Mouse (Mus musculus): Measurements from ENCODE around the gene B4galt1. TPM values are rescaled to one million over a fixed set of nuclear protein-coding genes. Genes with fewer than 3 reads are reported as not detected.
A peak's percentile ranks its signal among the peaks of the same experiment; 100 is the strongest.

Gene B4galt1
- total RNA-seq, 1 experiment from 2014 or later: 28.5 TPM

- ATAC-seq (replicated peaks in 1 of 2; ENCODE audit: insufficient read depth in 1 of 2, low FRiP score in 2 of 2, low TSS enrichment in 1 of 2, low read depth in 1 of 2, poor library complexity in 2 of 2, severe bottlenecking in 2 of 2): peak; percentile 71 to 74
Measured at GRCm38 (mm10) chr4:40774279-40775259, 79.2 kb downstream of the B4galt1 start.

- ATAC-seq (replicated peaks in 1 of 2; ENCODE audit: insufficient read depth in 1 of 2, low FRiP score in 2 of 2, low TSS enrichment in 1 of 2, low read depth in 1 of 2, poor library complexity in 2 of 2, severe bottlenecking in 2 of 2): no peak
Measured at GRCm38 (mm10) chr4:40759876-40760275, 93.9 kb downstream of the B4galt1 start.

GRCm38 (mm10) chr4:40757780-40758420, 95.9 kb downstream of the B4galt1 start, which contains the start of gene Smu1:
Gene Smu1 (minus strand): TSS chr4:40757923.
- ATAC-seq (replicated peaks in 1 of 2; ENCODE audit: insufficient read depth in 1 of 2, low FRiP score in 2 of 2, low TSS enrichment in 1 of 2, low read depth in 1 of 2, poor library complexity in 2 of 2, severe bottlenecking in 2 of 2): peak; percentile 89 to 94

GRCm38 (mm10) chr4:40757157-40757779, 96.5 kb downstream of the B4galt1 start:
- ATAC-seq (replicated peaks in 1 of 2; ENCODE audit: insufficient read depth in 1 of 2, low FRiP score in 2 of 2, low TSS enrichment in 1 of 2, low read depth in 1 of 2, poor library complexity in 2 of 2, severe bottlenecking in 2 of 2): peak; percentile 34 to 68

Other genes with a start within 250 kb of the B4galt1 start
- gene Aptx, start 150.8 kb downstream of the B4galt1 start, total RNA-seq (2017): 11.6 and 12.6 TPM in 2 replicates
- 405 and 607 TPM in 2 replicates for gene Dnaja1, start 131.9 kb downstream of the B4galt1 start, total RNA-seq (2017)
- gene Smu1, start 96.1 kb downstream of the B4galt1 start, total RNA-seq (2017): 140 and 144 TPM in 2 replicates
- gene Spink4, start 66.0 kb upstream of the B4galt1 start, total RNA-seq (2017): not detected in 2 replicates
- gene Bag1, start 94.3 kb upstream of the B4galt1 start, total RNA-seq (2017): 272 and 383 TPM in 2 replicates
- 92.7 and 116 TPM in 2 replicates for gene Chmp5, start 94.4 kb upstream of the B4galt1 start, total RNA-seq (2017)
- gene Nfx1, start 116.9 kb upstream of the B4galt1 start, total RNA-seq (2017): 72.2 and 82.7 TPM in 2 replicates
- gene Aqp7, start 194.1 kb upstream of the B4galt1 start, total RNA-seq (2017): not detected in 2 replicates
- gene Aqp3, start 244.2 kb upstream of the B4galt1 start, total RNA-seq (2017): not detected in 2 replicates

All from hematopoietic stem cell, adult 5-6 weeks (primary cell).